Mouse (Mus musculus) heart, adult 2 months (tissue): ENCODE measurements around the gene Spindoc.

ENCODE experiments used
- CTCF ChIP-seq: fragments of 200-600 bp; IDR thresholded peaks from 2 replicates; pipeline ENCODE4 v1.8.1; 2022; ENCODE audit warnings: antibody characterized with exemption, mild to moderate bottlenecking, moderate library complexity
- EP300 ChIP-seq: fragments of 200-500 bp; IDR thresholded peaks from 2 replicates; pipeline ENCODE4 v1.6.1; 2011; ENCODE audit warnings: low read depth, low read length, control low read depth; ENCODE audit not compliant: insufficient read depth
- POLR2A ChIP-seq: fragments of 200-500 bp; IDR thresholded peaks from 2 replicates; pipeline ENCODE4 v1.6.1; 2011; ENCODE audit warnings: mild to moderate bottlenecking, low read depth, low read length, control low read depth; ENCODE audit not compliant: insufficient read depth

DNA sequence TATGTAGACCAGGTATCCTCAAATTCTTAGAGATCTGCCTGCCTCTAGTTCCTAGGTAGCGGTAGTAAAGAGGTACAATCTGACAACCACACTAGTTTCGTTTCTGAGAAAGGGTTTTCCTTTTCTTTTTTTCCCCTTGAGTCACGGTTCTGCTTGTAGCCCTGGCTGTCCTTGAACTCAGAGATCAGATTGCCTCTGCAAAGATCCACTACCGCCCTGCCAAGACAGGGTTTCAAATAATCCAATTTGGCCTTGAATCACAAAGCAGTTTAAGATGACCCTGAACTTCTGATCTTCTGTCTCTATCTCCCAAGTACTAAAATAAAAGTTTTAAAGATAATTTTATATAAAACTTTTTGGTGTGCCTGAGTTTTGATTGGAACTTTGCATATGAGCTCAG, 65.1 kb downstream of the Spindoc start:
- no peak for TF ChIP-seq EP300
- no peak for TF ChIP-seq CTCF
- no peak for TF ChIP-seq POLR2A
